Mouse (Mus musculus): ENCODE results near the gene Gcgr. TPM values are rescaled to one million over a fixed set of nuclear protein-coding genes. Genes with fewer than 3 reads are reported as not detected.
"Not testable (repeated sequence)": the region's sequence is repeated elsewhere in the genome, so short reads cannot be mapped to it uniquely, and the experiment has no call there.

Gene Gcgr
- polyA plus RNA-seq, 1 experiment from 2014 or later = 1.4 TPM

- Histone ChIP-seq H3K27ac (ENCODE audit: poor library complexity, severe bottlenecking) (peak overlapping the region; percentile 93; the same call in 1 of the 2 replicates), H3K36me3 (peaks cover 47% of the 10 kb centered on the region), H3K4me1 (replicated peaks) (peaks cover 33% of the 10 kb centered on the region), H3K9me3 (replicated peaks) (no peaks in the 10 kb centered on the region; the same call in 1 of the 2 replicates), H3K27me3 (replicated peaks) (no peaks in the 10 kb centered on the region), H3K4me3 (peak overlapping the region; percentile 92), H3K9ac (peak overlapping the region; percentile 98), H3K4me2 (peak overlapping the region; percentile 91)
- ATAC-seq (ENCODE audit: insufficient number of reproducible peaks, low FRiP score) = no peak
- 49% methylated on average over 15 of the region's 15 CpGs for WGBS
Observed at GRCm38 (mm10) chr11:120579316-120580107, 49.0 kb downstream of the Gcgr start.

DNA sequence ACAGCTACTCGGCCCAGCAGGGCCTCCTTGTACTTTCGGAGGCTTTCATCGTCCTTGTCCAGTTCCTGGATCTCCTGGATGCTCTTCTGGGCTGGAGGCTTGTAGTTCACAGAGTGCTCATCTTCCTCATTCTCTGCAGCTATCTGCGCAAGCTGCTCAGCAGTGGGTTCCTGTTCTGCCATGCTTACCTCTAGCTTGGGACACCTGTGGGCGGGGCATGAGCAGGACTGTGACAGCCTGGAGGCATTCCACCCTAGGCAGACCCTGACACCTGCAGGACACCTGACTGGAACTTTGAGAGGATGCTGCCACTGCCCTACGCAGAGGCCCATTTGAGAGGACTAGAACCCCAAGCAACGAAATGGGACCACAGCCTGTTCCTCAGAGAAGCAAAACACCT lies 49.7 kb downstream of the Gcgr start:
- H3K4me2 ChIP-seq = peak overlapping the region; percentile 91
- peaks cover 51% of the 10 kb centered on the region for H3K36me3 ChIP-seq
- no peak for ATAC-seq (ENCODE audit: insufficient number of reproducible peaks, low FRiP score)
- peak overlapping the region; percentile 98 for H3K9ac ChIP-seq
- H3K27me3 ChIP-seq (replicated peaks) = no peaks in the 10 kb centered on the region
- peaks cover 30% of the 10 kb centered on the region for H3K4me1 ChIP-seq (replicated peaks)
- peak overlapping the region; percentile 92 for H3K4me3 ChIP-seq
- WGBS = 55% methylated on average over 7 of the region's 7 CpGs
- H3K27ac ChIP-seq (ENCODE audit: poor library complexity, severe bottlenecking) = peak overlapping the region; percentile 93
- no peaks in the 10 kb centered on the region; the same call in 1 of the 2 replicates for H3K9me3 ChIP-seq (replicated peaks)

DNA sequence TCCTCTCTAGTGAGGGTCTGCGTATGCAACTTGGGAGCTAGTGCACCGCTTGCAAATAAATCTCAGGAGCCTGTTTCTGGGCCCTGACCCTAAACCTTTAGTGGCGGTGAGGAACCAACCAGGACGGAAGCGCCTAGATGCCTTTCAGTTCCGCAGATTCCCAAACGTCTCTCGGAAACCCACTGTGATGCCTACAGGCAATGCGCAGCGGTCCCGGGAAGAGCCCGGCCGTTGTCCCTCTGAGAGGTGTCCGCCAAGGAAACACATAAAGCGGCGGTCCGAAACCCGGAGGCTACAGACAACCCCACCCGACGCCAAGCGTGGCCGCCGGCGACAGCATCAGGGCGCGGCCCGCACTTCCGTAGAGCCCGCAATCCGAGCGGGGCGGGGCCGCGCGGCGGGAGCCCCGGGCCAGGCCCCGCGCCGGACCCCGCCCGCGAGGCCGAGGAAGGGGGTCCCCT lies 50.4 kb downstream of the Gcgr start:
- Histone ChIP-seq H3K9me3 (replicated peaks) (no peaks in the 10 kb centered on the region; the same call in 1 of the 2 replicates), H3K4me2 (peak overlapping the region; percentile 91), H3K4me1 (replicated peaks) (peaks cover 30% of the 10 kb centered on the region), H3K27ac (ENCODE audit: poor library complexity, severe bottlenecking) (peak overlapping the region; percentile 93), H3K9ac (peak overlapping the region; percentile 98), H3K4me3 (peak overlapping the region; percentile 92), H3K27me3 (replicated peaks) (no peaks in the 10 kb centered on the region), H3K36me3 (peaks cover 59% of the 10 kb centered on the region)
- WGBS = 0% methylated on average over 44 of the region's 44 CpGs
- peak; percentile 76 for ATAC-seq (ENCODE audit: insufficient number of reproducible peaks, low FRiP score)

DNA sequence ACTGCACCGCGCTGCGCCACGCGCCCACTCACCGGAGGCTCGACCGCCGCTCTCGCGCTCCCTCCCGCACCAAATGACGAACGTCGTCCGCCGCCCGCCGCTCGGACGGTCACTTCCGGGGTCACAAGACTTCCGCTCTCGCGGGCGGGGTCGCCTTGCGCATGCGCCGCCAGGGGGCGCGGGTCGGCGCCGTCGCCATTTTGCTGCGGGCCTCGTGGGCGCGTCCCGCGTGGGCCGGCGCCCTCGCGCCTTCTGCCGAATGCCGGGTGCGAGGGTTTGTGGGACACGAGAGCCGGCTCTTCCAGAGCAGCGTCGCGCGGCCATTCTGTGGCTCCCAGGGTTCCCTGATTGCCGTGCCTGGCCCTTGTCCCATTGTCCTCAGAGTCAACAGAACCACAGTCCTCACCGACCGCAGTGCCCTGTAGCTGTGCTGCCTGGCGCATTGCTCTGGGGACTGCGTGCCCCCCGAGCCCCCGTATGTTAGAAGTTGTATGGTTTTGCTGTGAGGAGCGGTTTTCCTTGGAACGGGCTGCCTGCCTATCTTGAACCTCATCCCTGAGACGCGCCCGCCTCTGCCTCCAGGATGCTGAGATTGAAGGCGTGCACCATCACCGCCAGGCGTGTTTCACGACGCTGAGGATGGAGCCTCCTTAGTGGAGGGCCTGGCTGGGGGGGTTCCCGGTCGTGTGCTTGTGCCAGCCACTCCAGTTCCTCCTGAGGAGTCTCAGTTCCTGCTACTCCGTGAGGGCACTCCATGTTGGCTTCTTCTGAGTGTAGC lies 51.2 kb downstream of the Gcgr start, which contains the start of gene Arhgdia:
TSS of gene Arhgdia (minus strand) at position 135 of the 778 bp plus-strand sequence.
- Histone ChIP-seq H3K4me1 (replicated peaks) (peaks cover 30% of the 10 kb centered on the region), H3K9me3 (replicated peaks) (no peaks in the 10 kb centered on the region; the same call in 1 of the 2 replicates), H3K4me2 (peak within 1 kb of the TSS; percentile 91), H3K27ac (ENCODE audit: poor library complexity, severe bottlenecking) (peak within 1 kb of the TSS; percentile 93), H3K27me3 (replicated peaks) (no peaks in the 10 kb centered on the region), H3K4me3 (peak within 1 kb of the TSS; percentile 92), H3K9ac (peak within 1 kb of the TSS; percentile 98), H3K36me3 (peaks cover 66% of the 10 kb centered on the region)
- 4% methylated on average over 73 of the region's 75 CpGs for WGBS
- ATAC-seq (ENCODE audit: insufficient number of reproducible peaks, low FRiP score) = peak; percentile 67

GRCm38 (mm10) chr11:120582268-120582981 lies 51.9 kb downstream of the Gcgr start:
- WGBS = 72% methylated on average over 8 of the region's 8 CpGs
- Histone ChIP-seq H3K36me3 (peaks cover 66% of the 10 kb centered on the region), H3K4me2 (peak overlapping the region; percentile 91), H3K4me3 (peak overlapping the region; percentile 92), H3K27me3 (replicated peaks) (no peaks in the 10 kb centered on the region), H3K4me1 (replicated peaks) (peaks cover 30% of the 10 kb centered on the region), H3K27ac (ENCODE audit: poor library complexity, severe bottlenecking) (peak overlapping the region; percentile 93; the same call in 1 of the 2 replicates), H3K9ac (peak overlapping the region; percentile 98; the same call in 1 of the 2 replicates), H3K9me3 (replicated peaks) (no peaks in the 10 kb centered on the region; the same call in 1 of the 2 replicates)
- ATAC-seq (ENCODE audit: insufficient number of reproducible peaks, low FRiP score) = no peak

DNA sequence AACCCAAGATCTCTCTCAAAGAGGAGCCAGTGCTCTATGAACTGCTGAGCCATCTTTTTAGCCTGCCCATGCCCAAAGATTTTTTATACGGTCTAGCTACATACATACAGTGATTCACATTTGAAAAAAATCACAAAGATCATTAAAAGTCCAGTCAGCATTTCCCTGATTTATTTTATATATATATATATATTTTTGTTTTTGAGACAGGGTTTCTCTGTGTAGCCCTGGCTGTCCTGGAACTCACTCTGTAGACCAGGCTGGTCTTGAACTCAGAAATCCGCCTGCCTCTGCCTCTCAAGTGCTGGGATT lies 52.4 kb downstream of the Gcgr start:
- H3K9ac ChIP-seq; ATAC-seq (ENCODE audit: insufficient number of reproducible peaks, low FRiP score); H3K4me3 ChIP-seq; H3K4me2 ChIP-seq; H3K27me3 ChIP-seq (replicated peaks); H3K9me3 ChIP-seq (replicated peaks); H3K27ac ChIP-seq (ENCODE audit: poor library complexity, severe bottlenecking): not testable (repeated sequence)
- Histone ChIP-seq H3K36me3 (peaks cover 66% of the 10 kb centered on the region), H3K4me1 (replicated peaks) (peaks cover 30% of the 10 kb centered on the region)
- 80% methylated on average over 2 of the region's 2 CpGs for WGBS

DNA sequence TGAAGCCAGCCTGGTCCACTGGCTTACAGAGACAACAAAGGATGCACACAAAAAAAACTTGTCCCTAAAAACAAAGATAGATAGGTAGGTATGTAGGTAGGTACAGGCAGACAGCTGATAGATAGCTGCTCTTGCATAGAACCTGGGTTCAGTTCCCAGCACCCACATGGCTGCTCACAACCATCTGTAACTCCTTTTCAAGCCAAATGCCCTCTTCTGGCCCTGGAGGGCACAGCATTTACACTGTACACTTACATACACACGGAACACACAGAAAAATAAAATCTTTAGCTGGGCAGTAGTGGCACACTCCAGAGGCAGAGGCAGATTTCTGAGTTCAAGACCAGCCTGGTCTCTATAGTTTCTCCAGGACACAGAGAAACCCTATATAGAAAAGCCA lies 53.4 kb downstream of the Gcgr start:
- peaks cover 24% of the 10 kb centered on the region for H3K4me1 ChIP-seq (replicated peaks)
- no peaks in the 10 kb centered on the region for H3K27me3 ChIP-seq (replicated peaks)
- no peak overlapping the region for H3K4me3 ChIP-seq
- H3K9ac ChIP-seq = no peak overlapping the region
- no peaks in the 10 kb centered on the region; the same call in 1 of the 2 replicates for H3K9me3 ChIP-seq (replicated peaks)
- ATAC-seq (ENCODE audit: insufficient number of reproducible peaks, low FRiP score) = no peak
- peaks cover 64% of the 10 kb centered on the region for H3K36me3 ChIP-seq
- no peak overlapping the region for H3K27ac ChIP-seq (ENCODE audit: poor library complexity, severe bottlenecking)
- 92% methylated on average over 1 of the region's 1 CpGs for WGBS
- H3K4me2 ChIP-seq = no peak overlapping the region

GRCm38 (mm10) chr11:120588531-120588930 lies 58.0 kb downstream of the Gcgr start:
- Histone ChIP-seq H3K4me3 (no peak overlapping the region), H3K27me3 (replicated peaks) (no peaks in the 10 kb centered on the region), H3K9ac (no peak overlapping the region), H3K4me1 (replicated peaks) (no peaks in the 10 kb centered on the region), H3K4me2 (no peak overlapping the region), H3K27ac (ENCODE audit: poor library complexity, severe bottlenecking) (no peak overlapping the region), H3K9me3 (replicated peaks) (no peaks in the 10 kb centered on the region; the same call in 1 of the 2 replicates), H3K36me3 (peaks cover 92% of the 10 kb centered on the region)
- ATAC-seq (ENCODE audit: insufficient number of reproducible peaks, low FRiP score) = no peak
- WGBS = 78% methylated on average over 6 of the region's 6 CpGs
